Mouse (Mus musculus): ENCODE measurements at regions not wholly inside any gene's neighbourhood (a gene's known extent, or its start where the extent isn't known, plus 50 kb on each side); places are given as distances from the start of the nearest gene placed in this dataset.

GRCm38 (mm10) chr12:15562826-15563225 lies 253.9 kb downstream of the Trib2 start:
- TF ChIP-seq POLR2A (IDR thresholded peaks at IDR 0.05; ENCODE audit: control insufficient read depth, extremely low read depth, insufficient read depth, low read length, poor library complexity) (no peak), CTCF (IDR thresholded peaks at IDR 0.05; ENCODE audit: borderline replicate concordance, control insufficient read depth, extremely low read depth, insufficient read depth, low read length, poor library complexity) (no peak)
